Mouse (Mus musculus): ENCODE data around the gene Sftpd. TPM values are rescaled to one million over a fixed set of nuclear protein-coding genes. Genes with fewer than 3 reads are reported as not detected.

The Sftpd gene
- polyA plus RNA-seq, 1 experiment, result not detected

GRCm38 (mm10) chr14:41127997-41128396 lies 57.0 kb downstream of the Sftpd start:
- no peaks in the 10 kb centered on the region for H3K36me3 ChIP-seq (ENCODE audit: control insufficient read depth, insufficient read depth)
- H3K27me3 ChIP-seq (ENCODE audit: control insufficient read depth, insufficient read depth, insufficient read length), result no peaks in the 10 kb centered on the region
- H3ac ChIP-seq (ENCODE audit: control insufficient read depth, insufficient read length, low read depth), result no peak overlapping the region
- H3K79me3 ChIP-seq (ENCODE audit: low read depth), result no peaks in the 10 kb centered on the region
- TF ChIP-seq FOSL1 (IDR thresholded peaks at IDR 0.05; ENCODE audit: insufficient read depth, low read length, poor library complexity, severe bottlenecking) (no peak), CTCF (IDR thresholded peaks at IDR 0.05; ENCODE audit: control insufficient read depth, insufficient read depth, insufficient read length) (no peak), CEBPB (IDR thresholded peaks at IDR 0.05; ENCODE audit: low read depth) (no peak), MAX (IDR thresholded peaks at IDR 0.05) (no peak), USF1 (IDR thresholded peaks at IDR 0.05; ENCODE audit: low read depth) (no peak), MYOD1 (IDR thresholded peaks at IDR 0.05; ENCODE audit: control insufficient read depth, insufficient read length, low read depth) (no peak), MYOG (IDR thresholded peaks at IDR 0.05; ENCODE audit: control insufficient read depth, extremely low read depth, insufficient read length) (no peak)
- no peak overlapping the region for H3K4me3 ChIP-seq (ENCODE audit: insufficient read depth, poor library complexity, severe bottlenecking)
- H3K79me2 ChIP-seq (ENCODE audit: control insufficient read depth, insufficient read depth), result no peaks in the 10 kb centered on the region

GRCm38 (mm10) chr14:41124683-41125082 lies 60.3 kb downstream of the Sftpd start:
- H3K36me3 ChIP-seq (ENCODE audit: control insufficient read depth, insufficient read depth), result no peaks in the 10 kb centered on the region
- no peak overlapping the region for H3ac ChIP-seq (ENCODE audit: control insufficient read depth, insufficient read length, low read depth)
- TF ChIP-seq MYOG (IDR thresholded peaks at IDR 0.05; ENCODE audit: control insufficient read depth, extremely low read depth, insufficient read length) (no peak), FOSL1 (IDR thresholded peaks at IDR 0.05; ENCODE audit: insufficient read depth, low read length, poor library complexity, severe bottlenecking) (no peak), CTCF (IDR thresholded peaks at IDR 0.05; ENCODE audit: control insufficient read depth, insufficient read depth, insufficient read length) (no peak), CEBPB (IDR thresholded peaks at IDR 0.05; ENCODE audit: low read depth) (no peak), MYOD1 (IDR thresholded peaks at IDR 0.05; ENCODE audit: control insufficient read depth, insufficient read length, low read depth) (no peak), USF1 (IDR thresholded peaks at IDR 0.05; ENCODE audit: low read depth) (no peak), MAX (IDR thresholded peaks at IDR 0.05) (no peak)
- H3K27me3 ChIP-seq (ENCODE audit: control insufficient read depth, insufficient read depth, insufficient read length), result no peaks in the 10 kb centered on the region
- H3K79me2 ChIP-seq (ENCODE audit: control insufficient read depth, insufficient read depth), result no peaks in the 10 kb centered on the region
- H3K79me3 ChIP-seq (ENCODE audit: low read depth), result no peaks in the 10 kb centered on the region
- no peak overlapping the region for H3K4me3 ChIP-seq (ENCODE audit: insufficient read depth, poor library complexity, severe bottlenecking)

Other genes starting within 250 kb of the Sftpd start
- 41.5 TPM for gene Tspan14, start 218.3 kb downstream of the Sftpd start, polyA plus RNA-seq (2012; fragmentation: generic; extraction: Trizol)
- gene Fam213a, start 171.4 kb downstream of the Sftpd start, polyA plus RNA-seq (2012; fragmentation: generic; extraction: Trizol), result 3.2 TPM
- 0.07 TPM for gene Dydc2, start 115.9 kb downstream of the Sftpd start, polyA plus RNA-seq (2012; fragmentation: generic; extraction: Trizol)
- gene Dydc1, start 112.2 kb downstream of the Sftpd start, polyA plus RNA-seq (2012; fragmentation: generic; extraction: Trizol), result not detected
- gene Mat1a, start 80.1 kb downstream of the Sftpd start, polyA plus RNA-seq (2012; fragmentation: generic; extraction: Trizol), result not detected
- not detected for gene Sftpa1, start 53.4 kb downstream of the Sftpd start, polyA plus RNA-seq (2012; fragmentation: generic; extraction: Trizol)
- not detected for gene Mbl1, start 33.7 kb downstream of the Sftpd start, polyA plus RNA-seq (2012; fragmentation: generic; extraction: Trizol)
- gene Gm2832, start 93.7 kb upstream of the Sftpd start, polyA plus RNA-seq (2012; fragmentation: generic; extraction: Trizol), result not detected
- not detected for gene Gm5798, start 163.5 kb upstream of the Sftpd start, polyA plus RNA-seq (2012; fragmentation: generic; extraction: Trizol)
- gene Gm7945, start 201.2 kb upstream of the Sftpd start, polyA plus RNA-seq (2012; fragmentation: generic; extraction: Trizol), result not detected
- gene Gm6482, start 223.1 kb upstream of the Sftpd start, polyA plus RNA-seq (2012; fragmentation: generic; extraction: Trizol), result not detected